Mouse (Mus musculus) small intestine, adult 2 months (tissue): Measurements from ENCODE around the gene Mcf2.

Experiments
- CTCF ChIP-seq: fragments of 200-500 bp; IDR thresholded peaks from 2 replicates; pipeline ENCODE4 v1.5.1; 2012; ENCODE audit warnings: low read depth, mild to moderate bottlenecking, control low read depth, inconsistent platforms, low read length, moderate library complexity, mixed read lengths; ENCODE audit not compliant: insufficient replicate concordance, insufficient read length; ENCODE audit errors: extremely low read depth
- POLR2A ChIP-seq: fragments of 200-500 bp; IDR thresholded peaks from 2 replicates; pipeline ENCODE4 v1.6.1; 2012; ENCODE audit warnings: low read depth, mild to moderate bottlenecking, control low read depth, inconsistent platforms, low read length, moderate library complexity

DNA sequence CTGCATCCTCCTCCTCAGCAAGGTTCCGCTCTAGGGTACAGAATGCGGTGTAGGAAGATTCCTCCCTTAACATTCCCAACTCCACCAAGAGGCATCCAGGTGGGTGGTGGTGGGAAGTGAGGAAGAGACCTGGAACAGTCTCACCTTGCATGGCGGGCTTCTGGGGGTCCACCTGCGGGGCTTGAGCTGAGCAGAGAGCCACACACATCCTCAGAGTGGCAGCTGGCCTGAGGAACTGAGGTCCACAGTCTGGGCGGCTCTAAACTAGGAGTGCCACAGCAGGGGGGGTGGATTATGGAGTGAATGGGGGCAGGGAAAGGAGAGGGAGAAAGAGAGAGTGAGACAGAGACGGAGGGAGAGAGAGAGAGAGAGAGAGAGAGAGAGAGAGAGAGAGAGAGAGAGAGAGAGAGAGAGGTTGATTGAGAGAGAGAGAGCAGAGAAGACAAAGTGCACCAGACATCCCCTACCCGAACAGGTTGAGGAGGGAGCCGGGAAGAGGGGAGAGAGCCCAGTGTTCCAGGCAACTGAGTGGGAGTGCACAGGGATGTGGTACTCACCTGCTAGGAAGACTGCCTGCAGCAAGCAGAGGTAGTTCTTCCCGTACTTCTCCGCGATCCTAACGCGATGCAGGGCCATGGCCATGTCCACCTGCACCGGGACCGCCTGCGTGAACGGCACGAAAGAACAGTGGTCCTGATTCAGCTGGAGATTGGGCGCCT lies 705 bp downstream of the Mcf2 start:
- no peak for TF ChIP-seq POLR2A
- no peak for TF ChIP-seq CTCF
